Mouse (Mus musculus) midbrain, embryonic 16.5 days (tissue): ENCODE measurements around the gene Hoxc8. TPM values are rescaled to one million over a fixed set of nuclear protein-coding genes. Genes with fewer than 3 reads are reported as not detected.

Source experiments
- ATAC-seq: fragments of 200-750 bp; cut with Nextera tagmentation; 2 replicates; pipeline ENCODE4 v1.8.0; 2017; ENCODE audit warnings: moderate TSS enrichment
- H3K27ac ChIP-seq: fragments of 300-500 bp; sonication (generic); 2 replicates; pipeline ENCODE4 v1.5.1; 2014; ENCODE audit warnings: mild to moderate bottlenecking, low read length, mixed read lengths
- H3K27me3 ChIP-seq: fragments of 300-500 bp; sonication (generic); 2 replicates; pipeline ENCODE4 v1.6.1; 2014; ENCODE audit warnings: low read depth, low read length, mixed read lengths; ENCODE audit not compliant: control insufficient read depth, insufficient read depth
- H3K36me3 ChIP-seq: fragments of 300-500 bp; sonication (generic); 2 replicates; pipeline ENCODE4 v1.6.1; 2014; ENCODE audit warnings: mild to moderate bottlenecking, low read length, moderate library complexity, mixed read lengths; ENCODE audit not compliant: control insufficient read depth, insufficient read depth
- H3K4me1 ChIP-seq: fragments of 300-500 bp; sonication (generic); 2 replicates; pipeline ENCODE4 v1.6.1; 2014; ENCODE audit warnings: mild to moderate bottlenecking, low read length, mixed read lengths; ENCODE audit not compliant: control insufficient read depth, insufficient read depth
- H3K4me2 ChIP-seq: fragments of 300-500 bp; sonication (generic); 2 replicates; pipeline ENCODE4 v1.6.1; 2014; ENCODE audit warnings: mild to moderate bottlenecking, low read length, mixed read lengths
- H3K4me3 ChIP-seq: fragments of 300-500 bp; sonication (generic); 2 replicates; pipeline ENCODE4 v1.5.1; 2014; ENCODE audit warnings: low read depth, mild to moderate bottlenecking, low read length, moderate library complexity, mixed read lengths
- H3K9ac ChIP-seq: fragments of 300-500 bp; sonication (generic); 2 replicates; pipeline ENCODE4 v1.6.1; 2014; ENCODE audit warnings: low read depth, low read length, mixed read lengths
- H3K9me3 ChIP-seq: fragments of 300-500 bp; sonication (generic); replicated peaks from 2 replicates; pipeline ENCODE4 v1.6.1; 2014; ENCODE audit warnings: mild to moderate bottlenecking, low read length, mixed read lengths; ENCODE audit not compliant: control insufficient read depth, poor library complexity, severe bottlenecking
- WGBS: fragments of 180-500 bp; shearing (Covaris S2); extraction: QIAGEN DNeasy Blood & Tissue Kit; methylation state at CpG from one replicate; pipeline ENCODE4 v1.1.7; 2014; 5-methylcytosine and 5-hydroxymethylcytosine counted together
- polyA plus RNA-seq: library from polyadenylated mRNA; unstranded; fragments of >200 nt; fragmentation: Nextera tagmentation; extraction: Ambion mirVana; gene quantifications from 2 replicates; pipeline ENCODE4 v1.2.1, GENCODE M21; 2015

The Hoxc8 gene
- polyA plus RNA-seq, 1 experiment from 2014 or later = not detected

DNA sequence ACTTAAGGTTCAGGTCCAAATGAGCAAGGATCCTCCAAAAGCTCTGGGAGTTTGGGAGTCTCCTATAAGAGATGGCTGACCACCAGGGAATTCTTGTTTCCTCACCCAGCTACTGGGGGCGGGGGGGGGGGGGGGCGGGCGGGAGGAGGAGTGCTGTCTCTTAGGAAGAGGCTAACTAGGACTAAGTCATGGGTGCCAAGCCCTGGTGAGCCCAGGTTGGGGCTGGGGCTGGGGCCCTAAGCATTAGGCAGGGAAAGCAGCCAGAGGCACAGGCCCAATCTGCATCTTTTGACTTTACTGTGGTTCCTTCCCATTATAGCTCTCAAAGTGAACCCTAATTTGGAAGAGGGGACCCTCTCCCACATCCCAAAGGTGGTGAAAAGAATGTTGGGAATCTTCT is 41.8 kb downstream of the Hoxc8 start:
- H3K4me1 ChIP-seq = no peaks in the 10 kb centered on the region
- H3K9ac ChIP-seq = no peak overlapping the region
- no peak overlapping the region for H3K4me2 ChIP-seq
- H3K4me3 ChIP-seq = no peak overlapping the region
- no peaks in the 10 kb centered on the region for H3K9me3 ChIP-seq
- WGBS = 0% methylated on average over 2 of the region's 3 CpGs
- H3K36me3 ChIP-seq = no peaks in the 10 kb centered on the region
- no peak for ATAC-seq
- H3K27ac ChIP-seq = no peak overlapping the region
- peaks cover 85% of the 10 kb centered on the region for H3K27me3 ChIP-seq

DNA sequence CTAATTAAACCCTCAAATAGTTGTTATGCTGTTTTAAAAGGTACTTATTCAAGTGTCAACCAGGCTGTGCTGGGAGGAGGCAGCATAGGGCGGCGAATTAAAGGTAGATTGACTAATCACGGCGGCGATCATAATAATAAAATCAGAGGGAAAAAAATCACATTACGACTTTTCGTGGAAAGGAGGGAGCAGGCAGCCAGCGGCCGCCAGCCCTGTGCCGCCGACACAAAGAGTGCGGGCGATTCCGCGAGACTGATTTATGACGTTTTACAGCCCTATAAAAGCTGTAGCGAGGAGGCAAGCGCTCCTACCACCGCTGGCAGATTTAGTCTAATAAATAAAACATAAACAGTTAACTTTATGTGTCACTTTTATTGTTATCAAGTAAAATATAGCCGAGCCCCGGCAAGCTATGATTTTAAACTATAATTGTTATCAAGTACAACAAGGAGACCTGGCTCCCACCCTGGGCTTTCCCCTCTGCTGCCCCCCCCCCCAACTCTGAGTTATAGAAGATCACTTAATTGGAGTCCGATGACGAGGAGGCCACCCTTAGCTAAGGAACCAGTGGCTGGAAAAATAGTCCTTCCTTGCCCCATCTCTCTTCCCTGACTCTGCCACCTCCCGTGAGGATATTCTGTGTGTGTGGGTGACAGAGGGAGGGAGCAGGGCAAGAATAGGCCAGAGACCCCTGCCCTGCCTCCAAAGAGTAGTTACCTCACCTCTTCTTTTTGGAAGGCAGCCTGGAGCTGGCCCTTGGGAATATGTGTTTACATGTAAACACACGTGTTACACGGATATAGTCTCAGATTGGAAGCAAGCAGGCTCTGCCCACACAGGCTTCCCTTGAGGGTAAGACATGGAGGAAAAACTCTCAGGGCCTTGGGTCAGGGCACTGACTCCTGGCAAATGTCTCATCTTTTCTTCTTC is 42.5 kb downstream of the Hoxc8 start:
- H3K4me2 ChIP-seq = no peak overlapping the region
- H3K27me3 ChIP-seq = peaks cover 87% of the 10 kb centered on the region
- H3K9me3 ChIP-seq = no peaks in the 10 kb centered on the region
- H3K4me1 ChIP-seq = no peaks in the 10 kb centered on the region
- H3K36me3 ChIP-seq = no peaks in the 10 kb centered on the region
- no peak for ATAC-seq
- WGBS = under 1% methylated on average over 26 of the region's 26 CpGs
- no peak overlapping the region for H3K4me3 ChIP-seq
- no peak overlapping the region for H3K27ac ChIP-seq
- no peak overlapping the region for H3K9ac ChIP-seq

DNA sequence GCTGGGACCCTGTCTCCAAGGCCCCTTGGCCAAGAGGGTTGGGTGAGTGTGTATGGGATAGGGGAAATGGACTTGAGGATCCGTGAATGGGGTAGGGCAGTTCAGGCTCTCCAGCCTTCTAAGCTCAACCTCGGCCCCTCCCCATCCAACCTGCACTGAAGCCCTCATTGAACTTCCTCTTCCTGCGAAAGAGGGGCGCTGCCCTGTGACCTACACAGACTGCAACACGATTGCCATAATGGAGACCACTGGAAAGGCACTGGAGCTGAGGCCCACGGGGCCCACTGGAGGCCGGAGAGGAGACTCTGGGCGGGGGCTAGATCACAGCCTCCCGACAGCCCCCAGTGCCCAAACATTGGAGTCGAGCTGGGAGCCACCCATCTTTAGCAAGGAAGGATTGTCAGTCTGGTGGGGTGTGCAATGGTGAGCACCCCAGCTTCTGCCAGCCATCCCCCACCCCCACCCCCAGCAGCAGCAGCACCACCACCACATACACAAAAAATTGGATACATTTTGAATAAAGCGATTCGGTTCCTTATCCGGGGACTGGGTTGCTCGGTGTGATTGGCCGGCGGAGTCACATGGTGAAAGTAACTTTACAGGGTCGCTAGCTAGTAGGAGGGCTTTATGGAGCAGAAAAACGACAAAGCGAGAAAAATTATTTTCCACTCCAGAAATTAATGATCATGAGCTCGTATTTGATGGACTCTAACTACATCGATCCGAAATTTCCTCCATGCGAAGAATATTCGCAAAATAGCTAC is 43.8 kb downstream of the Hoxc8 start:
- Histone ChIP-seq H3K27me3 (peaks cover 87% of the 10 kb centered on the region), H3K4me1 (no peaks in the 10 kb centered on the region), H3K9ac (no peak overlapping the region), H3K4me3 (no peak overlapping the region), H3K4me2 (no peak overlapping the region), H3K27ac (no peak overlapping the region), H3K9me3 (no peaks in the 10 kb centered on the region), H3K36me3 (no peaks in the 10 kb centered on the region)
- ATAC-seq = no peak
- under 1% methylated on average over 24 of the region's 24 CpGs for WGBS

DNA sequence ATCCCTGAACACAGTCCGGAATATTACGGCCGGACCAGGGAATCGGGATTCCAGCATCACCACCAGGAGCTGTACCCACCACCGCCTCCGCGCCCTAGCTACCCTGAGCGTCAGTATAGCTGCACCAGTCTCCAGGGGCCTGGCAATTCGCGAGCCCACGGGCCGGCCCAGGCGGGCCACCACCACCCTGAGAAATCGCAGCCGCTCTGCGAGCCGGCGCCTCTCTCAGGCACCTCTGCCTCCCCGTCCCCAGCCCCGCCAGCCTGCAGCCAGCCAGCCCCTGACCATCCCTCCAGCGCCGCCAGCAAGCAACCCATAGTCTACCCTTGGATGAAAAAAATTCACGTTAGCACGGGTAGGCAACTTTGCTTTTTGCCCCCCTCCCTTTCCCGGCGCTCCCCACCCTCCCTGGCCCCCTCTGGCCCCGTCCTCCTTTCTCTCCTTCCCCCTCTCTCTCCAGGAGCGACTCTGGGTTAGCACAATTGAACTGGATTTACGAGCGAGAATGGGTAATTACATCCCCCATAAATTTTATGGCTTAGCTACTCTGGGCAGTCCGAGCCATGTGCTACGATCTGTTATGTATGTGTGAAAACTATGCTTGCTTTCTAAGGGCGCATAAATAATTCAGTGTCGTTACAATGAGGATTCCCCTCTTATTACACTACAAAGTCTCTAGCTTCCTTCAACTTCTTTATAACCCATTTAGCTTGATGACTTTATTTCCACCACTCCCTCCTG is 44.6 kb downstream of the Hoxc8 start:
- ATAC-seq = no peak
- Histone ChIP-seq H3K4me2 (no peak overlapping the region), H3K36me3 (no peaks in the 10 kb centered on the region), H3K9me3 (no peaks in the 10 kb centered on the region), H3K4me1 (no peaks in the 10 kb centered on the region), H3K9ac (no peak overlapping the region), H3K27ac (no peak overlapping the region), H3K4me3 (no peak overlapping the region), H3K27me3 (peaks cover 91% of the 10 kb centered on the region)
- WGBS = 1% methylated on average over 33 of the region's 34 CpGs

DNA sequence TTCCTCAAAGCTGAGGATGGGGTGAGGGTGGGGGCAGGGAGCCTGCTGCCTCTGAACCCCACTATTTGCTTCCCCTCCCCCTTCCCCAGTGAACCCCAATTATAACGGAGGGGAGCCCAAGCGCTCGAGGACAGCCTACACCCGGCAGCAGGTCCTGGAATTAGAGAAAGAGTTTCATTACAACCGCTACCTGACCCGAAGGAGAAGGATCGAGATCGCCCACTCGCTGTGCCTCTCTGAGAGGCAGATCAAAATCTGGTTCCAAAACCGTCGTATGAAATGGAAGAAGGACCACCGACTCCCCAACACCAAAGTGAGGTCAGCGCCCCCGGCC is 45.1 kb downstream of the Hoxc8 start:
- H3K27ac ChIP-seq = no peak overlapping the region
- 0% methylated on average over 14 of the region's 14 CpGs for WGBS
- no peak overlapping the region for H3K9ac ChIP-seq
- H3K9me3 ChIP-seq = no peaks in the 10 kb centered on the region
- no peak overlapping the region for H3K4me3 ChIP-seq
- peaks cover 92% of the 10 kb centered on the region for H3K27me3 ChIP-seq
- H3K4me1 ChIP-seq = no peaks in the 10 kb centered on the region
- no peaks in the 10 kb centered on the region for H3K36me3 ChIP-seq
- no peak for ATAC-seq
- H3K4me2 ChIP-seq = no peak overlapping the region

DNA sequence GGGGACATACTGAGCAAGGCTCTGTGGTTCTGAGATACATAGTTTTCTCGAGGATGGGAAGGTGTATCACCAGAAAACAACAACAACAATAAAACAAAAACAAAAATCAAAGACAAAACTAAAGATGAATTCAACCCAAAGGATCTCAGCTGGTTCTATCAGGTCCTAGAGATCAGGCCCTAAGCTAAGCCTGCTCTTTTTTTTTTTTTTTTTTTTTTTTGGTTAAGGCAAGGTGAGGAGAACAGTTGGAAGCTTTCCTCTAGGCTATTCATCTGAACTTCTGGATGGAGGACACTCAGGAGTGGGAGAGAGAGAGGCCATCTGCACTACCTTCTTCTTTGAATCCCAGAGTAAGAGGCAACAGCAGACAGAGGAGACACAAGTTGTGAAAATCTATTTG is 47.2 kb downstream of the Hoxc8 start:
- H3K27ac ChIP-seq = no peak overlapping the region
- H3K36me3 ChIP-seq = no peaks in the 10 kb centered on the region
- no peak overlapping the region for H3K4me2 ChIP-seq
- no peaks in the 10 kb centered on the region for H3K9me3 ChIP-seq
- H3K9ac ChIP-seq = no peak overlapping the region
- no peaks in the 10 kb centered on the region for H3K4me1 ChIP-seq
- 20% methylated on average over 1 of the region's 1 CpGs for WGBS
- no peak overlapping the region for H3K4me3 ChIP-seq
- no peak for ATAC-seq
- H3K27me3 ChIP-seq = peaks cover 95% of the 10 kb centered on the region

DNA sequence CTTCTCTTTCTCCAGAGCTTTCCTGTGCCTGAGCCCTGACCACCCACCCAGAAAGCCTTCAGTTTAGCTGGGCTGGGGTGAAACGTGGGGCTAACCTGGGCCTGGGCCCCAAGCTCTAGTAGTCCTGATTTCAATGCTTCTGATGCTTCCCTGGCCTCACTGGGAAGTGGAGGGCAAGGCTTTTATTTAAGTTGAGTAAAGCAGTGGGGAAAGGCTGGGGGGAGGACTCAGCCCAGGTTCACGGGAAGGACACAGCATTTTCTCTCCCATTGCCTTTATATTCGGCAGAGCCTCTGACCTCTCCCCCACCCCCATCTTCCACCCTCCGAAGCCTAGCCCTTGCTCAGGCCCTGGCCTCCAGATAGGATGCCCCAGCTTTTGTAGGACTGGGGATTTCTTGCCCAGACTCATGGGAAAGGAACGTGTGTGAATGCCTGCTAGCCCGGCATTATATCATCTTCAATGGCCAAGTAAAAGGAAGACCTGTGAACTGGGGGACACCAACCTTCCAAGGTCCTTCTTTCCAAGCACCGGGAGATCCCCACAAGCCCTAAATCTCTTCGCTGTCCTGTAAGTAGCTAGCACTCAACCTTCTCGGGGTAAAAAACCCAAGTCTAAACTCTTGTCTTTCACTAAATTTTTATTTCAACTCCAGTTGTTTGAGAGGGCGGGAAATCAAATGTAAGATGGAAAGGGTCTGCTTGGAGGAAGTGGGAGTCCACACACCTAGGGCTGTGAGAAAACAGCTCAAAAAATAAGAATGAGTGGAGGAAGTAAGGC is 48.5 kb downstream of the Hoxc8 start:
- Histone ChIP-seq H3K4me3 (no peak overlapping the region), H3K9me3 (no peaks in the 10 kb centered on the region), H3K4me1 (no peaks in the 10 kb centered on the region), H3K27me3 (peaks cover 97% of the 10 kb centered on the region), H3K27ac (no peak overlapping the region), H3K9ac (no peak overlapping the region), H3K4me2 (no peak overlapping the region), H3K36me3 (no peaks in the 10 kb centered on the region)
- no peak for ATAC-seq
- WGBS = 9% methylated on average over 10 of the region's 10 CpGs

DNA sequence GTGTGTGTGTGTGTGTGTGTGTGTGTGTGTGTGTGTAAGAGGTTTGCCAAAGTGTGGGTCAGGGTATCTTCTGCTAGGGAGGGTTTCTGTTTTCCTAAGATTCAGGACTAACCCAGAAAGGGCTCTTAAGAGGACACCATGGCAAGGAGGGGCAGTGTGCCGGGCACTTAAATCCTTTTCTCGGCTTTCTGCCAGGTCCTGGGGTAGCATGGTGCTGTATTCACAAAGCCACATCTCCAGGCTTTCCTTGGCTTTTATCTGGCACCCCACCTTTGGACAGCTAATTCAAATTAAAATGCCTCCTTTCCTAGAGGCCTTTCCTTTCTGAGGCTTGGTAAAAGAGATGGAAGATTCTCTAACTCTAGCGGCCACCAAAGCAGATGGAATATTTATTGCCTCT is 49.2 kb downstream of the Hoxc8 start:
- Histone ChIP-seq H3K27me3 (peaks cover 97% of the 10 kb centered on the region), H3K9ac (no peak overlapping the region), H3K9me3 (no peaks in the 10 kb centered on the region), H3K4me1 (no peaks in the 10 kb centered on the region), H3K4me3 (no peak overlapping the region), H3K27ac (no peak overlapping the region), H3K36me3 (no peaks in the 10 kb centered on the region), H3K4me2 (no peak overlapping the region)
- WGBS = 4% methylated on average over 3 of the region's 3 CpGs
- no peak for ATAC-seq
